Mouse (Mus musculus) limb, embryonic 12.5 days (tissue): ENCODE measurements around the gene Dennd2c. TPM values are rescaled to one million over a fixed set of nuclear protein-coding genes. Genes with fewer than 3 reads are reported as not detected.

Experiments
- ATAC-seq: fragments of 200-750 bp; cut with Nextera tagmentation; 2 replicates; pipeline ENCODE4 v1.8.0; 2017; ENCODE audit warnings: low read depth, moderate TSS enrichment; ENCODE audit not compliant: insufficient number of reproducible peaks, insufficient read depth, low FRiP score, low TSS enrichment
- H3K27ac ChIP-seq: fragments of 300-500 bp; sonication (generic); 2 replicates; pipeline ENCODE4 v1.5.1; 2016; ENCODE audit warnings: mild to moderate bottlenecking, moderate library complexity
- H3K27me3 ChIP-seq: fragments of 300-500 bp; sonication (generic); 2 replicates; pipeline ENCODE4 v1.6.1; 2016; ENCODE audit warnings: mild to moderate bottlenecking, moderate library complexity
- H3K36me3 ChIP-seq: fragments of 300-500 bp; sonication (generic); 2 replicates; pipeline ENCODE4 v1.6.1; 2016; ENCODE audit warnings: mild to moderate bottlenecking, moderate library complexity
- H3K4me1 ChIP-seq: fragments of 300-500 bp; sonication (generic); replicated peaks from 2 replicates; pipeline ENCODE4 v1.6.1; 2016
- H3K4me2 ChIP-seq: fragments of 300-500 bp; sonication (generic); 2 replicates; pipeline ENCODE4 v1.6.1; 2016; ENCODE audit warnings: mild to moderate bottlenecking, moderate library complexity
- H3K4me3 ChIP-seq: fragments of 300-500 bp; sonication (generic); replicated peaks from 2 replicates; pipeline ENCODE4 v1.5.1; 2016; ENCODE audit warnings: mild to moderate bottlenecking
- H3K9ac ChIP-seq: fragments of 300-500 bp; sonication (generic); replicated peaks from 2 replicates; pipeline ENCODE4 v1.6.1; 2016; ENCODE audit warnings: mild to moderate bottlenecking, moderate library complexity
- H3K9me3 ChIP-seq: fragments of 300-500 bp; sonication (generic); 2 replicates; pipeline ENCODE4 v1.6.1; 2016; ENCODE audit warnings: mild to moderate bottlenecking, moderate library complexity
- WGBS: fragments of 180-500 bp; shearing (Covaris S2); methylation state at CpG from one replicate; pipeline ENCODE4 v1.1.7; 2016; 5-methylcytosine and 5-hydroxymethylcytosine counted together
- polyA plus RNA-seq: library from polyadenylated mRNA; unstranded; fragments of >200 nt; fragmentation: Nextera tagmentation; extraction: Ambion mirVana; gene quantifications from 2 replicates; pipeline ENCODE4 v1.2.1, GENCODE M21; 2016

Dennd2c gene
- polyA plus RNA-seq = 7.2 and 7.8 TPM in 2 replicates

DNA sequence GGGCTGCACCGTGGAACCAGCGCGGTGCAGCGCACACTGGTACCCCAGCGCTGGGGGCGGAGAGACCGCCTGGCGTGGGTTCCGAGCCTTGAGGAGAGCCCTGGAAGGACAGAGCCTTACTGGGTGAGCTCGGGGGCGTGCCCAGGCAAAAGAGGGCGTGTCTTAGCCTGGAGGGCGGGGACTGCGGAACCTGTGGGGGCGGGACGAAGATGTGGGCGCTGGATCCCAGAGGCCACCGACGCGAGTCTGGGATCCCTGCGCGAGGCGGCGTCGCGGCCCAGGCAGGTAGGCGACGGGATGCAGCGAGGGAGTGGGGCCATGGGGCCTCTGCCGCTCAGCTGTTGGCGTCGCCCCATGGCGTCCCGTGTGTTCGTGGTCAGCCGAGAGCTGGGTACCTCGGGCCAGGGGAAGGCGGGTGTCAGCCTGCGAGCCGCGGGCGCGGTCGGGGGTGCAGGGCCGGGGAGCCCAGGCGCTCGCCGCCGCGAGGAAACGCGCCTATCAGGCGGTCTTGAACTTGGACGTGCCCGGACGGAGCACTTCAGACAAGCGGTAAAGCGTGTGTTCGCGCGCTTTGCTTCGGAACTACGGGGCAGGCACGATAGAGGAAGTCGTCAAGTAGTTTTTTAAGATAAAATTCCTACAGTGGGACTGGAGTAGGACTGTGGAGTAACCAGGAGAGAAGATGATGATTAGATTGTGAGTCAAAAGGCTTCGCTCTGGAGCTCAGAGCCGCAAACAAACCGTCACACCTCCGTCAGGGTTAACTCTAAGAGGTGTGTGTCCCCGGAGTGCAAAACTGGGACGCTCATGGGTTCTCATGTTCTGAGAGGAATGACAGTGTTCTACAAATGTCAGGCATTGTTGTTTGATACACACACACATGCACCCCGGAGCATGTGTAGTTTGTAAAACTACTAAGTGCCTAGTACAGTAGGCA is at the start of gene Dennd2c:
TSS of gene Dennd2c (plus strand) at position 151 of the 937 bp plus-strand sequence.
- Histone ChIP-seq H3K4me1 (peaks cover 4% of the 10 kb centered on the region; the same call in 1 of the 2 replicates), H3K27me3 (no peaks in the 10 kb centered on the region; the same call in 1 of the 2 replicates), H3K36me3 (no peaks in the 10 kb centered on the region), H3K9ac (peak within 1 kb of the TSS; percentile 75), H3K4me3 (peak within 1 kb of the TSS; percentile 73), H3K9me3 (no peaks in the 10 kb centered on the region), H3K27ac (peak within 1 kb of the TSS; percentile 78), H3K4me2 (peak within 1 kb of the TSS; percentile 72)
- peak; percentile 96 for ATAC-seq
- WGBS = 1% methylated on average over 72 of the region's 72 CpGs

DNA sequence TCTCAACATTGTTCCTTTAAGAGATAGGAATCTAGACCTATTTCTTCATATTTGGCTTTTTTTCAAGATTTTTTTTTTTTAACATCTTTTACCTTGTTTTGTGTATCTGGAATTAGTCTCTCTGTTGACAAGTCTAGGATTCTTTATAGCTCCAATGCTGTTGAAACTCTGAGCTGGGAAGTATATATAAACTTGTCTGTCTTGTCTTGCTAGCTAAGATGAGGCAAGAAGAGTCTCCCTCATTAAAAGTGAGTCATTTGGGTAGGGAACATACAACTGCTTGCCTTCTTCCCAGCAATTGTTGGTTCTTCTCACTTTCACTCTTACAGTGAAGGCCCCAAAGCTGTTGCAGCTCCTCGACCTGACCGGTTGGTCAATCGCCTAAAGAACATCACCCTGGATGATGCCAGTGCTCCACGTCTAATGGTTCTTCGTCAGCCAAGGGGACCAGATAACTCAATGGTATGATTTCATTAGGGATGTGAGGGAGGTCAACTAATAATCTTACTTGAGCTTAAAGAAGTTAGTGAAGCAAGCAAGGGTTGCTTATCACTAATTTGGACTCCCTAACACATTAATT is 46.3 kb upstream of the Dennd2c start:
- no peak for ATAC-seq
- no peak overlapping the region for H3K9ac ChIP-seq
- no peaks in the 10 kb centered on the region for H3K9me3 ChIP-seq
- H3K36me3 ChIP-seq = peaks cover 70% of the 10 kb centered on the region
- WGBS = 89% methylated on average over 5 of the region's 5 CpGs
- H3K4me1 ChIP-seq = no peaks in the 10 kb centered on the region
- H3K27ac ChIP-seq = no peak overlapping the region
- no peak overlapping the region for H3K4me2 ChIP-seq
- H3K27me3 ChIP-seq = no peaks in the 10 kb centered on the region
- H3K4me3 ChIP-seq = no peak overlapping the region

DNA sequence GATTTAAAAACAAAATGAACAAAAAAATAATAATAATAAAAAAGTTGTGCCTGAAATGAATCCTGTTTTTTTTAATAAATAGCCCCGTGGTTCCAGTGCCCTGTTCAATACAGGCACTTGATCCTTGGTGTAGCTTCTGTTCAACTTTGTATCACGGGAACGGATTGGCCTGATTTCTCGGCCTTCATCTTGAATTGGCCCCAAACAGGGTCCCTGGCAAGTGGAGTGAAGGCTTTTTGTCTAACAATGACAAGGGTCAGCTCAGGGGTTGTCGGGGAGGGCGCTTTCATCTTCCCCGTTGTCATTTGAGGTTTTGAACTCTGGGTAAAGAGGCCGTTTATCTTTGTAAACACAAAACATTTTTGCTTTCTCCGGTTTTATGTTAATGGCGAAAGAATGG is 44.7 kb upstream of the Dennd2c start:
- Histone ChIP-seq H3K27me3 (no peaks in the 10 kb centered on the region), H3K4me1 (no peaks in the 10 kb centered on the region), H3K4me2 (peak overlapping the region; percentile 80), H3K9me3 (no peaks in the 10 kb centered on the region), H3K9ac (0 out of 2 replicates have a peak overlapping the region, but pooled peaks have one; percentile 80), H3K36me3 (peaks cover 70% of the 10 kb centered on the region), H3K4me3 (peak overlapping the region; percentile 71), H3K27ac (peak overlapping the region; percentile 99; the same call in 1 of the 2 replicates)
- ATAC-seq = peak; percentile 60
- WGBS = 5% methylated on average over 10 of the region's 10 CpGs

DNA sequence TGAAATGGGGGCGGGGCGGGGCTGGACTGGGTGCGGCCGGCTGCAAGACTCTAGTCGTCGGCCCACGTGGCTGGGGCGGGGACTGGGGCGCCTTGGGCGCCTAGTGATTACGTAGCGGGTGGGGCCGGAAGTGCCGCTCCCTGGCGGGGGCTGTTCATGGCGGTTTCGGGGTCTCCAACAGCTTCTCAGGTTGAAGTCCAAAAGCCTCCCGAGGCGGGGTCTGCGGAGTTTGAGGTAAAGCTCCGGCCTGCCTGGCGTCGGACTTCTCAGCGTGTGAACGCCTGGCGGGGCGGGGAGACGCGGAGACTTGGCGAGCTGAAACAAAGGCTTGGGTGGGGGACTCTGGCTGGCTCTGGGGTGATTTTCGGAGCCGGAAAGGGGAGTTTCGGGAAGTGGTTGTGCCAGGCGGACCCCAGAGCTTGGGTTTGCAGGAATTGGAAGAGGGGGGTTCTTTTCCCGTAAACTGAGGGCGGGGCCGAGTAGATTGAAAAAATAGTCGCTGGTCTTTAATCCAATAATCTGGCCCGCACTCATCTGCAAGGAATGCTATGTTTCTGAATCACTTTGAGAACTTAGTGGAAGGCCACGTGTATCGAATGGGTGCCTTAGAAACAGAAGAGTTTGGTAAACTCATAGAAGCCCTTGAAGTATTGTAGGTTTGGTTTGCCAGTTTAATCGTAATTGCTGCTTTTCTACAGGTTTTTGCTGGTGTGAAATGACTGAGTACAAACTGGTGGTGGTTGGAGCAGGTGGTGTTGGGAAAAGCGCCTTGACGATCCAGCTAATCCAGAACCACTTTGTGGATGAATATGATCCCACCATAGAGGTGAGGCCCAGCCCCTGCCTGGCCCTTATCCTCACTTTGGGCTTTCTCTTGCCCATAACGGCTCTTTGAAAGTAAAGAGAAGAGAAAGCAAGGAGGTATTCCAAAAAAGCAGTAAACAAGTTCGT is 43.9 kb upstream of the Dennd2c start, which contains the start of gene Nras:
TSS of gene Nras (plus strand) at position 79 of the 951 bp plus-strand sequence.
- Histone ChIP-seq H3K4me3 (peak within 1 kb of the TSS; percentile 71), H3K4me2 (peak within 1 kb of the TSS; percentile 80), H3K36me3 (peaks cover 70% of the 10 kb centered on the region), H3K27ac (peak within 1 kb of the TSS; percentile 99), H3K9me3 (no peaks in the 10 kb centered on the region), H3K27me3 (no peaks in the 10 kb centered on the region), H3K4me1 (no peaks in the 10 kb centered on the region), H3K9ac (peak within 1 kb of the TSS; percentile 80)
- WGBS = 3% methylated on average over 46 of the region's 46 CpGs
- ATAC-seq = peak; percentile 96

DNA sequence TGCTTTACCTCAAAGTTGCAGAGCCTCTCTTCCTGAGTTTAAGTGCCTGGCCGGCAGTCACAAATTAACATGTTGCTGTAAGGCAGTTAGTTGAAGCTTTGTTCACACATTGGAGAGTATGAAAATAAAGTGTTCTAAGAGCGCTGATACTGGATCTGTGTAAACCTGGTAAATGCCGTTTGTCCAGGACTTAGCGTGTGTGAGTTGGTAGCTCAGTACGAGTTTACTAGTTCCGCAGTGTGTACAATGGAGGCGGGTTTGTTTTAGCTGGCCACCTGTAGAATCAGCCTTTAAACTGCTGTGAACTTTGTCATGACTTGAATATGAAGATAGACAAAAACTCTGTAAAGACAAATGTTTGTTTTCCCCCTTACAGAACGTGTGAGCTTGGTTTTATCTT is 35.5 kb upstream of the Dennd2c start:
- H3K4me3 ChIP-seq = no peak overlapping the region
- no peak overlapping the region for H3K9ac ChIP-seq
- ATAC-seq = no peak
- peaks cover 73% of the 10 kb centered on the region for H3K36me3 ChIP-seq
- H3K4me2 ChIP-seq = no peak overlapping the region
- H3K27me3 ChIP-seq = no peaks in the 10 kb centered on the region
- H3K27ac ChIP-seq = no peak overlapping the region
- no peaks in the 10 kb centered on the region for H3K4me1 ChIP-seq
- 90% methylated on average over 8 of the region's 8 CpGs for WGBS
- 0 out of 2 replicates have a peak, but pooled peaks cover 8% of the 10 kb centered on the region for H3K9me3 ChIP-seq

DNA sequence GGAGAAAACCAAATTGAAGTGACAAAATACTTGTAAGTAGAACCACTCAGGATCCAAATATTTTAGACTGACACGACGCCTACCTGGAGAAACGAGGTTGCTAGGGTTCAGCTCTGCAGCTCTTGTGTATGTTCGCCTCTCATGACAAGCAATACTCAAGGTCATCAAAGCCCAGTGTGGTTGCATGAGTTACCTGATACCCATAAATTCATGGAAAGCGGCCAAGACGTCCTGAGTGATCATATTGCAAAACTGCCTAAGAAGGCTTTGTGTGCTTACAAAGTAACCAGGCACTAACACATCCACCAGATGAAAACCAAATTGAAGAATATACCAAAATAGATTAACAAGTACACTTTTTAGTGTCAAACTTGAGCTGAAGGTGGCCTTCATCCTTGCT is 33.4 kb upstream of the Dennd2c start:
- WGBS = 89% methylated on average over 6 of the region's 6 CpGs
- Histone ChIP-seq H3K4me2 (no peak overlapping the region), H3K4me1 (no peaks in the 10 kb centered on the region), H3K27me3 (no peaks in the 10 kb centered on the region), H3K9ac (no peak overlapping the region), H3K4me3 (no peak overlapping the region), H3K36me3 (peaks cover 53% of the 10 kb centered on the region), H3K27ac (no peak overlapping the region), H3K9me3 (0 out of 2 replicates have a peak, but pooled peaks cover 8% of the 10 kb centered on the region)
- ATAC-seq = no peak

DNA sequence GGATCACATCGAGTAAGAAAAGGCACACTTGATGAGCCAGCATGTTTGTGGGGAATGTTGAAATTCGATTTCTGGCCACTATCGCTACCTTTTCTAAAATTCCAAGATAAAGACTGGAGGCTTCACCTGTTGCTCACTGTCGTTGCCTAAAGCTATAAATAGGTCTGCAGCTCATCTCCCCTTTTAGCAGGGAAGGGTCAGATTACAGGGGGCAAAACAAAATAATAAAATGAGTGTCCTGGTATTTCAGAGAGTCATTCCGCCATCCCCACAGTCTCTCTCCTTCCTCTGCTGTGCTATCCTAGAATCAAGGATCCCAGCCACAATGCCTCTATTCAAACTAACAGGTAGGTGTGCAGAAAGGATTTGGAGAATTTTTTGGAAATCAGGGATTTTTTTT is 28.6 kb upstream of the Dennd2c start, which contains the start of gene Ampd1:
TSS of gene Ampd1 (plus strand) at position 244 of the 400 bp plus-strand sequence.
- Histone ChIP-seq H3K9me3 (0 out of 2 replicates have a peak, but pooled peaks cover 8% of the 10 kb centered on the region), H3K27ac (no peak within 1 kb of the TSS), H3K36me3 (peaks cover 8% of the 10 kb centered on the region), H3K4me3 (no peak within 1 kb of the TSS), H3K9ac (no peak within 1 kb of the TSS), H3K4me1 (no peaks in the 10 kb centered on the region), H3K27me3 (no peaks in the 10 kb centered on the region), H3K4me2 (no peak within 1 kb of the TSS)
- WGBS = 67% methylated on average over 5 of the region's 5 CpGs
- no peak for ATAC-seq

DNA sequence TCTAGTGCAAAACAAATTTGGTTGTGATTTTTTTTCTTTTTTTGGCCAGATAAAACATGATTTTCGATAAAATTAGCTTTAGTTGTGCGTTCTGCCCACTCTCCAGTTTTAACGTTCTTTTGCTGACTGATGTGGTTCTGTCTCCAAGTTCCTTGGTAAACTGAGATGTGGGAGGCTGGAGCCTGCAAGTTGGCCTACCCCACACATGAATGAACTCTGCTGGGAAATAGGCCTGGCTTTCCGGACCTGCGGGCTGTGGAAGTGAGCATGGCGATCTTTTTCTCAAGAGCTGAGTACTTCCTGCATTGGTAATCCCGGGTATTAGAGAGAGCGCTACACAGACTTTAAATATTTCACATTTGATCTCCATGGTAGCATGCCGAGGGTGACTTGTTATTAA is 26.5 kb upstream of the Dennd2c start:
- no peak overlapping the region for H3K4me3 ChIP-seq
- H3K36me3 ChIP-seq = no peaks in the 10 kb centered on the region
- WGBS = 85% methylated on average over 9 of the region's 9 CpGs
- no peaks in the 10 kb centered on the region for H3K4me1 ChIP-seq
- ATAC-seq = no peak
- H3K27me3 ChIP-seq = no peaks in the 10 kb centered on the region
- no peak overlapping the region for H3K27ac ChIP-seq
- H3K9ac ChIP-seq = no peak overlapping the region
- H3K9me3 ChIP-seq = 0 out of 2 replicates have a peak, but pooled peaks cover 8% of the 10 kb centered on the region
- H3K4me2 ChIP-seq = no peak overlapping the region

DNA sequence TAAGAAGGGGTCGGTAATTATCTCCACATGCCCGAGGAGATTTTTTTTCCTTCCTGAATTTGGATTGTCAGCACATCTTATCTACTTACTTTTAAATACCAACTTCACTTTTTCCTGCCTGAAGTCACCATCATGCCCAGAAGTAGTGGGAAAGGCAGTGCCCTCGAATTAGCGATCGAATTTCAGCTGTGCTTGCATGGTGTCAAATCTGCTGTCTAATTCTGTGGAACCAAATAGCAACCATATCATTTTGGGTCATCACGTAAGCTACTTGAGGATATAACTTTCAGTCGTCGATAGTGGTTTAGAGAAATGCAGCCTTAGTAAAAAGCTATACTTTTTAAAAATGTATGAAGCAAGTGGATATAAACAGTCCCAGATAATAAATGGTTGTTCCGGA is 25.9 kb upstream of the Dennd2c start:
- Histone ChIP-seq H3K4me2 (no peak overlapping the region), H3K4me3 (no peak overlapping the region), H3K27ac (no peak overlapping the region), H3K4me1 (no peaks in the 10 kb centered on the region), H3K27me3 (no peaks in the 10 kb centered on the region), H3K9ac (no peak overlapping the region), H3K9me3 (0 out of 2 replicates have a peak, but pooled peaks cover 4% of the 10 kb centered on the region), H3K36me3 (no peaks in the 10 kb centered on the region)
- ATAC-seq = no peak
- WGBS = 91% methylated on average over 9 of the region's 9 CpGs

DNA sequence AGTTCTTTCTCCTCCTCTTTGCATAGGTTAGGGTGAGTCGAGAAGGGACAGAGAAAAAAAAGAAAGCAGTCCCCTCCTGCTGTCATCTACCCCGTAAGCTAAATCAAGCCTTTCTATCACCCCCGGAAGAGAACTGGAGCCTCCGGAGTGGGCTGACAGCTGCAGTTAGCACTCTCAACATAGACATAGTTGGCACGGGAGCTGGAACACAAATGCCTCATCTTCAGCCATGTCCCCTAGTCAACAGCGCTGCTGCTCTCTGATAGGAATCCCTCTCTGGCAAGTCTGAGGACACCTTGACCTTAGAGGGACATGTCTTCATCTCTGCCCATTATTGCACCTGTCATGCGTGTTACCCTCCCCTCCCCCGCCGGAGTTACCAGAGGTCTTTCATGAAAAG is 23.1 kb upstream of the Dennd2c start:
- Histone ChIP-seq H3K27ac (no peak overlapping the region), H3K9me3 (no peaks in the 10 kb centered on the region), H3K4me3 (no peak overlapping the region), H3K4me1 (no peaks in the 10 kb centered on the region), H3K4me2 (no peak overlapping the region), H3K36me3 (no peaks in the 10 kb centered on the region), H3K9ac (no peak overlapping the region), H3K27me3 (no peaks in the 10 kb centered on the region)
- ATAC-seq = no peak
- 89% methylated on average over 9 of the region's 9 CpGs for WGBS
